Mouse (Mus musculus) brain, embryonic 14.5 days (tissue): Measurements from ENCODE around the gene Lsg1.

Experiments used
- CTCF ChIP-seq: fragments of 200-500 bp; IDR thresholded peaks from 2 replicates; pipeline ENCODE4 v1.5.1; 2012; ENCODE audit warnings: inconsistent platforms, mild to moderate bottlenecking, moderate library complexity, borderline replicate concordance; ENCODE audit not compliant: insufficient read depth, insufficient read length; ENCODE audit errors: extremely low read depth
- POLR2A ChIP-seq: fragments of 200-500 bp; IDR thresholded peaks from 2 replicates; pipeline ENCODE4 v1.6.1; 2012; ENCODE audit warnings: mild to moderate bottlenecking, inconsistent platforms, borderline replicate concordance; ENCODE audit not compliant: poor library complexity, insufficient read depth, insufficient read length, severe bottlenecking; ENCODE audit errors: extremely low read depth

- TF ChIP-seq CTCF = no peak
- TF ChIP-seq POLR2A = no peak
Observed at GRCm38 (mm10) chr16:30554109-30554508, 33.3 kb downstream of the Lsg1 start.
